18 mouse cellular contexts compared by ENCODE assay signal in the genomic region with DNA sequence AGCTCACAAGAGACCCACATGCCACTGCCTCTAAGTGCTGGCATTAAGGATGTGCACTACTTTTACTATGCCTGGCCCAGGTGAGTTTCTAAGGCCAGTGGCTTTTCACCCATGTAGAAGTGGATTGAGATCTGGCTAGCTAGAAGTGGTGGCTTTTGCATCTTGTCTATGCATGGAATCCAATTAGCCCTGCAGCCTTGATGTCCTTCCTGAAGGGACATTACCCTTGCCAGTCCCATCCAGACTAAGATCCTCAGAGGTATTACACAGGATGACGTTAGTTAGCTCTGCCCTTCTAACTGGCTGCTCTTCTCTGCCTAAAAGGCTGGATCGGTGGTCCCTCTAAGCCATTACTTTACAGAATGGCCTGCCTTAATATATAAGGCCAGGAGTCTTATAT. TPM values are rescaled to one million over a fixed set of nuclear protein-coding genes. Genes with fewer than 3 reads are reported as not detected.
"Had no signal": no experiment of that assay in that cellular context is flagged by ENCODE, and none has a peak within 500 bp of the region (broad histone marks: within the 10 kb centered on the region; RNA-seq: fewer than 3 reads in every experiment).

No protein-coding gene starts in this region.

- H3K36me3 ChIP-seq: lung, embryonic 15.5 days; midbrain, embryonic 10.5 days; midbrain, embryonic 15.5 days had no signal

- DNase-seq: kidney, adult 18-20 months; kidney, postnatal 10 days; kidney, postnatal 36 days; lung, adult 18-20 months; lung, postnatal 10 days; lung, postnatal 36 days; thymus, adult 18-20 months; thymus, postnatal 36 days had no signal

- H3K9me3 ChIP-seq: lung, embryonic 15.5 days; megakaryocyte, embryonic 14.5 days; midbrain, embryonic 10.5 days; midbrain, embryonic 15.5 days had no signal

- H3K9ac ChIP-seq: lung, embryonic 15.5 days had no signal

- H3K27me3 ChIP-seq: lung, embryonic 15.5 days had no signal

- H3K27ac ChIP-seq: liver, embryonic 14.5 days; lung, embryonic 15.5 days had no signal

RNA-seq across cellular contexts. Expression of a gene that starts 46.2 kb away (rescaled TPM):
- total RNA-seq: left cerebral cortex, adult 18-20 months; left cerebral cortex, postnatal 36 days had no signal
- polyA plus RNA-seq: kidney, embryonic 14.5 days; limb, embryonic 11.5 days; midbrain, embryonic 15.5 days; neural tube, embryonic 14.5 days had no signal
